Mouse (Mus musculus) retina, adult 2 months (tissue): ENCODE measurements around the gene H2al1b.
"Not testable (repeated sequence)": the region's sequence is repeated elsewhere in the genome, so short reads cannot be mapped to it uniquely, and the experiment has no call there.

Experiments
- DNase-seq: peaks from one replicate; pipeline ENCODE4 v3.0.0-alpha.2; 2012; ENCODE audit warnings: low read depth, low spot score

Gene H2al1b

DNA sequence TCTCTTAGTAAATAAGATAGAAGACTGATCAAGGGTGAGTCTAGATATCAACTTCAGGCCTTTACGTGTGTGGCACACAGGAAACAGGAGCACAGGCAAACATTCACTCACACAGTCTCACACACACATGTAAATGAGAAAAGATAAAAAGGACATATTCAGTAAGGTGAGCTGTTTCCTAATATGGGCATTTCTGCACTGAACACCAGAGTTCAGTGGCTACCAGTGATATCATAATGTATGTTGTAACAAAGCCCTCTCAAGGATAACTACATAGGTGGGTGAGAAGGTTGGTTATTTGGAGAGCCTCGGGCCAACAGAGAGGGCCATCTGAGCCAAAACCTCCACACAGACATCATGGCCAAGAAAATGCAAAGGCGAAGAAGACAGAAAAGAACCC lies at the start of gene H2al1b:
Gene H2al1b, plus strand, starts transcription at position 301 of the 400 bp plus-strand sequence.
- DNase-seq: not testable (repeated sequence)

DNA sequence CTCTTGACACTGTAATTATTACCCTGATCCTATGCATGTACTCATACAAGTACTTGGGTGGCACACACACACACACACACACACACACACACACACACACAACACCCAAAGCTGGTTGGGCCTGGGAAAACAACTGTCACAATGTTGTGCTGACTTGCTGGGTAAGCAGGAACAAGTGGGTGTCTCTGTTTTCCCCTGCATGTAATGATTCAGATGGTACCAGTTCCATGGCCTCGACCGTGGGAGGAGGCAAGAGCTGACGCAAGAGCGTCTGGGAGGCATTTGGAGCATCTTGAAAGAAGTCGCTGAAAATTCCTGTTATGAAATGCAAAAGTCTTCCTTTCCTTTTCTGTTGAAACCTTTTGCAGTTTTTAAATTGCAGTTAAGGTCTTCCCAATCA lies 48.2 kb upstream of the H2al1b start:
- DNase-seq: no peak

GRCm38 (mm10) chrX:11254521-11255207 lies 47.6 kb upstream of the H2al1b start:
- DNase-seq: no peak

- DNase-seq: no peak
Observed at GRCm38 (mm10) chrX:11255564-11256360, 46.5 kb upstream of the H2al1b start.

GRCm38 (mm10) chrX:11264918-11265317 lies 37.3 kb upstream of the H2al1b start:
- no peak for DNase-seq

- DNase-seq: no peak
Observed at GRCm38 (mm10) chrX:11267791-11268190, 34.4 kb upstream of the H2al1b start.

GRCm38 (mm10) chrX:11269074-11269473 lies 33.2 kb upstream of the H2al1b start:
- no peak for DNase-seq

DNA sequence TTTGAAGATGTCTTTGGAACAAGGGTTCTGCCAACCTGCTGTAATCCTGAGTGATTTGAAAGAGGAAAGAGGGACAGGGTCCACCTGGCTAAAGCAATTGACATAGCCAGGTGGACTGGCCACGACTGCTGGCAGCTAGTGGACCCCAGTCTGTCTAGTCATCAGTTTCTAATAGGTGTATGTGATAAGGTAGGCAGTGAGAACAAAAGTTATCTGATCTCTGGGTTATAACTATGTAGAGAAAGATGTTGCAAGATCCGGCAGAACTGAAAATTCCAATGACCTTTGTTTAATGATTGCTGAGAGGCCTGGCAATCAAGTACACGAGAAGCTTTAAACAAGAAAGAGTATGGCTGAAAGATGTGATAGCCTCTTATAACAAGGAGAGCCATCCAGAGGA lies 29.0 kb upstream of the H2al1b start:
- DNase-seq: no peak

GRCm38 (mm10) chrX:11277083-11277482 lies 25.1 kb upstream of the H2al1b start:
- no peak for DNase-seq

DNA sequence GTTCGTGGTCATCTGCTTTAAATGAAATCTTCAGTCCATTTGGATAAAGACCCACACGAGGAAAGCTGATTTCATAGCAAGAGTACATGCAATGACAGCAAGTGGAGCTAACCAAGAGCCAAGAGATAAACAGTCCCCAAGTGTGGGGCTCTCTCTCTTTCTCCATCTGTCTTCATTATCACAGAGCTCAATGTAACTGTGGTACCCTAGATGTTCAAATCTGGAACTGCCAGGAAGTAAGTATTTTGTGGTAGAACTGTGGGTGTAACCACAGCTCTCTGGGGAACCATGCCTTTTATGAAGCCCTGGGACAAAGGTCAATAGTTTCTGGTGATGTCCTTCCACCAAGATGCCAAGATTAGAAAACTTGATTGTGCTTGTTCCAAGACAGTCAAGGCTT lies 21.5 kb upstream of the H2al1b start:
- no peak for DNase-seq

DNA sequence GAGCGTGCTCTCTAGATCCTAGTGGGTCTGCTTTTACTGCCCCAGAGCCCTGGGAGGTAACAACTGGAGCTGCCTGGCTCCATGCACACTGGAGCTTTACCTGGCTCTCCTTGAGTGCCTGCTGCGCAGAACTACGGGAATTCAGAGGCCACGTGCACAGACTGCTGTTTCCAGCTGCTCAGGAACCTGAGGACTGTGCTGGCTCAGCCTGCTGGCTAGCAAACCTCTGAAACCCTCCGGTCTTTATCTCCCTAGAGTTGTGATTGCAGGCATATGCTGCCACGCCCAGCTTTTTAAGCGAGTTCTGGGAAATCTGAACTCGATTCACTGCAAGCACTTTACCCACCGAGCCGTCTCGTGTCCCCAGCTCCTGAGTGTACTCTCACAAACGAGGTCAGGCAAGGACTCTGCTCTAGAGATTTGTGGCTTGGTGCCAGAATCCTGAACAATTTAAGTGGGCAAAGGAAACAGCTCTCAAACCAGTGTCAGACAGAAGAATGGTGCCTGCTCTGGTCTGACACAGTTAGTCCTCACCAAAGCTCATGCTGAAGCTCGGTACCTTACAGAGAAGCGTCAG lies 13.8 kb upstream of the H2al1b start:
- no peak for DNase-seq

GRCm38 (mm10) chrX:11289244-11289643 lies 13.0 kb upstream of the H2al1b start:
- DNase-seq: no peak

DNA sequence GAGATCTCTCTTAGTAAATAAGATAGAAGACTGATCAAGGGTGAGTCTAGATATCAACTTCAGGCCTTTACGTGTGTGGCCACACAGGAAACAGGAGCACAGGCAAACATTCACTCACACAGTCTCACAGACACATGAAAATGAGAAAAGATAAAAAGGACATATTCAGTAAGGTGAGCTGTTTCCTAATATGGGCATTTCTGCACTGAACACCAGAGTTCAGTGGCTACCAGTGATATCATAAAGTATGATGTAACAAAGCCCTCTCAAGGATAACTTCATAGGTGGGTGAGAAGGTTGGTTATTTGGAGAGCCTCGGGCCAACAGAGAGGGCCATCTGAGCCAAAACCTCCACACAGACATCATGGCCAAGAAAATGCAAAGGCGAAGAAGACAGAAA lies 3.3 kb upstream of the H2al1b start, which contains the start of gene H2al1a:
Gene H2al1a, plus strand, starts transcription at position 301 of the 400 bp plus-strand sequence.
- not testable (repeated sequence) for DNase-seq

DNA sequence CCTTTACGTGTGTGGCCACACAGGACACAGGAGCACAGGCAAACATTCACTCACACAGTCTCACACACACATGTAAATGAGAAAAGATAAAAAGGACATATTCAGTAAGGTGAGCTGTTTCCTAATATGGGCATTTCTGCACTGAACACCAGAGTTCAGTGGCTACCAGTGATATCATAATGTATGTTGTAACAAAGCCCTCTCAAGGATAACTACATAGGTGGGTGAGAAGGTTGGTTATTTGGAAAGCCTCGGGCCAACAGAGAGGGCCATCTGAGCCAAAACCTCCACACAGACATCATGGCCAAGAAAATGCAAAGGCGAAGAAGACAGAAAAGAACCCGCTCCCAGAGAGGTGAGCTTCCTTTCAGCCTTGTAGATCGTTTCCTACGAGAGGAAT lies 3.1 kb downstream of the H2al1b start, which contains the start of gene H2al1c:
Gene H2al1c, plus strand, starts transcription at position 301 of the 400 bp plus-strand sequence.
- DNase-seq: not testable (repeated sequence)

DNA sequence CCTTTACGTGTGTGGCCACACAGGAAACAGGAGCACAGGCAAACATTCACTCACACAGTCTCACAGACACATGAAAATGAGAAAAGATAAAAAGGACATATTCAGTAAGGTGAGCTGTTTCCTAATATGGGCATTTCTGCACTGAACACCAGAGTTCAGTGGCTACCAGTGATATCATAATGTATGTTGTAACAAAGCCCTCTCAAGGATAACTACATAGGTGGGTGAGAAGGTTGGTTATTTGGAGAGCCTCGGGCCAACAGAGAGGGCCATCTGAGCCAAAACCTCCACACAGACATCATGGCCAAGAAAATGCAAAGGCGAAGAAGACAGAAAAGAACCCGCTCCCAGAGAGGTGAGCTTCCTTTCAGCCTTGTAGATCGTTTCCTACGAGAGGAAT lies 6.3 kb downstream of the H2al1b start, which contains the start of gene H2al1d:
Gene H2al1d, plus strand, starts transcription at position 301 of the 400 bp plus-strand sequence.
- DNase-seq: not testable (repeated sequence)

- DNase-seq: not testable (repeated sequence)
Observed at GRCm38 (mm10) chrX:11311634-11312033, 9.4 kb downstream of the H2al1b start, which contains the start of gene H2al1e. TSS of gene H2al1e (plus strand) at chrX:11311934.

GRCm38 (mm10) chrX:11314858-11315257 lies 12.6 kb downstream of the H2al1b start, which contains the start of gene H2al1f:
TSS of gene H2al1f (plus strand) at chrX:11315158.
- not testable (repeated sequence) for DNase-seq

DNA sequence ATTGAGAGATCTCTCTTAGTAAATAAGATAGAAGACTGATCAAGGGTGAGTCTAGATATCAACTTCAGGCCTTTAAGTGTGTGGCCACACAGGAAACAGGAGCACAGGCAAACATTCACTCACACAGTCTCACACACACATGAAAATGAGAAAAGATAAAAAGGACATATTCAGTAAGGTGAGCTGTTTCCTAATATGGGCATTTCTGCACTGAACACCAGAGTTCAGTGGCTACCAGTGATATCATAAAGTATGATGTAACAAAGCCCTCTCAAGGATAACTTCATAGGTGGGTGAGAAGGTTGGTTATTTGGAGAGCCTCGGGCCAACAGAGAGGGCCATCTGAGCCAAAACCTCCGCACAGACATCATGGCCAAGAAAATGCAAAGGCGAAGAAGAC lies 15.7 kb downstream of the H2al1b start, which contains the start of gene H2al1g:
Gene H2al1g, plus strand, starts transcription at position 301 of the 400 bp plus-strand sequence.
- DNase-seq: not testable (repeated sequence)

DNA sequence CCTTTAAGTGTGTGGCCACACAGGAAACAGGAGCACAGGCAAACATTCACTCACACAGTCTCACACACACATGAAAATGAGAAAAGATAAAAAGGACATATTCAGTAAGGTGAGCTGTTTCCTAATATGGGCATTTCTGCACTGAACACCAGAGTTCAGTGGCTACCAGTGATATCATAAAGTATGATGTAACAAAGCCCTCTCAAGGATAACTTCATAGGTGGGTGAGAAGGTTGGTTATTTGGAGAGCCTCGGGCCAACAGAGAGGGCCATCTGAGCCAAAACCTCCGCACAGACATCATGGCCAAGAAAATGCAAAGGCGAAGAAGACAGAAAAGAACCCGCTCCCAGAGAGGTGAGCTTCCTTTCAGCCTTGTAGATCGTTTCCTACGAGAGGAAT lies 19.0 kb downstream of the H2al1b start, which contains the start of gene H2al1h:
Gene H2al1h, plus strand, starts transcription at position 301 of the 400 bp plus-strand sequence.
- DNase-seq: not testable (repeated sequence)

GRCm38 (mm10) chrX:11324359-11324758 lies 22.1 kb downstream of the H2al1b start, which contains the start of gene H2al1i:
TSS of gene H2al1i (plus strand) at chrX:11324659.
- DNase-seq: not testable (repeated sequence)

DNA sequence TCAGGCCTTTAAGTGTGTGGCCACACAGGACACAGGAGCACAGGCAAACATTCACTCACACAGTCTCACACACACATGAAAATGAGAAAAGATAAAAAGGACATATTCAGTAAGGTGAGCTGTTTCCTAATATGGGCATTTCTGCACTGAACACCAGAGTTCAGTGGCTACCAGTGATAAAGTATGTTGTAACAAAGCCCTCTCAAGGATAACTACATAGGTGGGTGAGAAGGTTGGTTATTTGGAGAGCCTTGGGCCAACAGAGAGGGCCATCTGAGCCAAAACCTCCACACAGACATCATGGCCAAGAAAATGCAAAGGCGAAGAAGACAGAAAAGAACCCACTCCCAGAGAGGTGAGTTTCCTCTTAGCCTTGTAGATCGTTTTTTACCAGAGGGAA lies 25.3 kb downstream of the H2al1b start, which contains the start of gene H2al1j:
Gene H2al1j, plus strand, starts transcription at position 301 of the 400 bp plus-strand sequence.
- DNase-seq: not testable (repeated sequence)

DNA sequence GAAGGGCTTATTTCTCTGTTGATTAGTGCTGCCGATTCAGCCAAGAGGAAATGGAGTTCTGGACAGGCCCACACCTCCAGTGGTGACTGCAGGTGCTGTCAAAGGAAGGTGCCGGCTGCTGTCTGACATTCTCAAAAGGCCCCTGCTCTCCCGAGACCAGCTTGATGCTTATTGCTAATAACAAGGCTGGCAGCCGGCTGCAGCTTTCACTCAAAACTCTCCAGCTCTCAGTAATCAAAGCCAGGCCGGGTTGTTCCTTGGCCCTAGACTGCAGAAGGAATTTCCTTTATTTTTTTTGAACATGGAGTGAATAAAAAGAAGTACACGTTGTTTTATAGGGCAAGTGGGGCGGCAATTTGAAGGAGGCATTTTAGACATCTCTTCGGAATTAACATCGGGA lies 43.5 kb downstream of the H2al1b start:
- no peak for DNase-seq
